In genomic region chr7:128348608-128349007, GRCm38 (mm10) we compare ENCODE assay signal across 10 mouse cellular contexts. TPM values are rescaled to one million over a fixed set of nuclear protein-coding genes. Genes with fewer than 3 reads are reported as not detected.
A peak's percentile ranks its signal among the peaks of the same experiment; 100 is the strongest.
DNase-seq lines count a peak whose midpoint lies in the region; ATAC-seq and TF ChIP-seq lines count a peak whose summit lies in the region.
"Had no signal": no experiment of that assay in that cellular context is flagged by ENCODE, and none has a peak within 500 bp of the region (broad histone marks: within the 10 kb centered on the region; RNA-seq: fewer than 3 reads in every experiment).

No protein-coding gene starts in this region.

- no peak for DNase-seq in layer of hippocampus, adult 2 months (ENCODE audit: low spot score in 2 of 2)
- DNase-seq in layer of hippocampus, adult 9-10 months (ENCODE audit: low spot score), result no peak
- peak; percentile 80 to 84 for DNase-seq in adrenal gland, adult (ENCODE audit: inconsistent age in 2 of 2, low spot score in 1 of 2)
- DNase-seq in embryonic facial prominence, embryonic 14.5 days (ENCODE audit: low spot score), result peak; percentile 25
- peak; percentile 25 for DNase-seq in stomach, postnatal 0 days (ENCODE audit: low spot score)

- ATAC-seq in embryonic facial prominence, embryonic 14.5 days (ENCODE audit: low read depth), result no peak
- peak; percentile 50; the same call in 1 of the 2 replicates for ATAC-seq in kidney, embryonic 14.5 days (ENCODE audit: low FRiP score, low TSS enrichment)
- ATAC-seq in stomach, postnatal 0 days (ENCODE audit: low FRiP score, low TSS enrichment), result no peak
- no peak for ATAC-seq in neural tube, embryonic 15.5 days (ENCODE audit: low FRiP score)
- ATAC-seq in hindbrain, embryonic 13.5 days (ENCODE audit: low FRiP score), result no peak

- H3K27ac ChIP-seq in layer of hippocampus, adult 2 months, result no peak overlapping the region
- no peak overlapping the region for H3K27ac ChIP-seq in embryonic facial prominence, embryonic 14.5 days (replicated peaks; ENCODE audit: low read depth, low read length)
- no peak overlapping the region for H3K27ac ChIP-seq in kidney, embryonic 14.5 days (ENCODE audit: low read depth, low read length)
- no peak overlapping the region for H3K27ac ChIP-seq in stomach, postnatal 0 days (replicated peaks)
- H3K27ac ChIP-seq in neural tube, embryonic 15.5 days (replicated peaks), result no peak overlapping the region
- H3K27ac ChIP-seq in hindbrain, embryonic 13.5 days, result no peak overlapping the region
- H3K27ac ChIP-seq: heart, embryonic 13.5 days; midbrain, embryonic 12.5 days had no signal

- WGBS in embryonic facial prominence, embryonic 14.5 days, result 35% methylated on average over 1 of the region's 1 CpGs
- WGBS in kidney, embryonic 14.5 days, result 44% methylated on average over 1 of the region's 1 CpGs
- WGBS in stomach, postnatal 0 days, result 31% methylated on average over 1 of the region's 1 CpGs
- 17% methylated on average over 1 of the region's 1 CpGs for WGBS in neural tube, embryonic 15.5 days
- WGBS in hindbrain, embryonic 13.5 days, result 17% methylated on average over 1 of the region's 1 CpGs

- H3K27me3 ChIP-seq in embryonic facial prominence, embryonic 14.5 days (replicated peaks; ENCODE audit: control insufficient read depth, insufficient read depth, low read length), result no peaks in the 10 kb centered on the region
- no peaks in the 10 kb centered on the region for H3K27me3 ChIP-seq in kidney, embryonic 14.5 days (ENCODE audit: control insufficient read depth, insufficient read depth, low read length)
- H3K27me3 ChIP-seq in stomach, postnatal 0 days (ENCODE audit: control insufficient read depth, insufficient read depth, low read length), result no peaks in the 10 kb centered on the region
- H3K27me3 ChIP-seq in neural tube, embryonic 15.5 days (replicated peaks), result no peaks in the 10 kb centered on the region
- no peaks in the 10 kb centered on the region for H3K27me3 ChIP-seq in hindbrain, embryonic 13.5 days
- H3K27me3 ChIP-seq: midbrain, embryonic 12.5 days had no signal

- TF ChIP-seq EP300 in stomach, postnatal 0 days (optimal IDR thresholded peaks at IDR 0.05), result no peak

- no peaks in the 10 kb centered on the region for H3K36me3 ChIP-seq in embryonic facial prominence, embryonic 14.5 days (ENCODE audit: control insufficient read depth, insufficient read depth, low read length)
- no peaks in the 10 kb centered on the region for H3K36me3 ChIP-seq in kidney, embryonic 14.5 days (ENCODE audit: control insufficient read depth, insufficient read depth, low read length)
- H3K36me3 ChIP-seq in stomach, postnatal 0 days (ENCODE audit: control insufficient read depth, insufficient read depth, low read length), result no peaks in the 10 kb centered on the region
- no peaks in the 10 kb centered on the region for H3K36me3 ChIP-seq in neural tube, embryonic 15.5 days
- no peaks in the 10 kb centered on the region for H3K36me3 ChIP-seq in hindbrain, embryonic 13.5 days
- H3K36me3 ChIP-seq: heart, embryonic 13.5 days; midbrain, embryonic 12.5 days had no signal

- H3K9ac ChIP-seq in embryonic facial prominence, embryonic 14.5 days (ENCODE audit: low read depth, low read length), result no peak overlapping the region
- H3K9ac ChIP-seq in kidney, embryonic 14.5 days (ENCODE audit: low read depth, low read length), result no peak overlapping the region
- H3K9ac ChIP-seq in stomach, postnatal 0 days (ENCODE audit: low read length), result no peak overlapping the region
- no peak overlapping the region for H3K9ac ChIP-seq in neural tube, embryonic 15.5 days (replicated peaks)
- H3K9ac ChIP-seq in hindbrain, embryonic 13.5 days, result no peak overlapping the region
- H3K9ac ChIP-seq: heart, embryonic 13.5 days; midbrain, embryonic 12.5 days had no signal

- no peak overlapping the region for H3K4me2 ChIP-seq in embryonic facial prominence, embryonic 14.5 days (ENCODE audit: low read depth, low read length)
- no peak overlapping the region for H3K4me2 ChIP-seq in kidney, embryonic 14.5 days (replicated peaks; ENCODE audit: low read depth, low read length)
- no peak overlapping the region for H3K4me2 ChIP-seq in stomach, postnatal 0 days (replicated peaks; ENCODE audit: low read depth)
- H3K4me2 ChIP-seq in neural tube, embryonic 15.5 days, result no peak overlapping the region
- no peak overlapping the region for H3K4me2 ChIP-seq in hindbrain, embryonic 13.5 days
- H3K4me2 ChIP-seq: heart, embryonic 13.5 days; midbrain, embryonic 12.5 days had no signal

- TF ChIP-seq CTCF in layer of hippocampus, adult 2 months (conservative IDR thresholded peaks at IDR 0.05), result peak; percentile 34
- TF ChIP-seq CTCF in stomach, postnatal 0 days (IDR thresholded peaks at IDR 0.05; ENCODE audit: low read depth), result peak; percentile 26; the same call in 1 of the 2 replicates

- H3K4me1 ChIP-seq in embryonic facial prominence, embryonic 14.5 days (ENCODE audit: control insufficient read depth, insufficient read depth, low read length), result no peaks in the 10 kb centered on the region
- peaks cover 11% of the 10 kb centered on the region; the same call in 1 of the 2 replicates for H3K4me1 ChIP-seq in kidney, embryonic 14.5 days (ENCODE audit: control insufficient read depth, insufficient read depth, low read length)
- H3K4me1 ChIP-seq in stomach, postnatal 0 days (replicated peaks; ENCODE audit: control insufficient read depth, insufficient read depth), result no peaks in the 10 kb centered on the region
- H3K4me1 ChIP-seq in neural tube, embryonic 15.5 days, result peaks cover 6% of the 10 kb centered on the region
- peaks cover 8% of the 10 kb centered on the region for H3K4me1 ChIP-seq in hindbrain, embryonic 13.5 days (replicated peaks)

- H3K9me3 ChIP-seq in embryonic facial prominence, embryonic 14.5 days (ENCODE audit: control insufficient read depth, low read length), result no peaks in the 10 kb centered on the region
- no peaks in the 10 kb centered on the region for H3K9me3 ChIP-seq in kidney, embryonic 14.5 days (ENCODE audit: control insufficient read depth, low read length)
- H3K9me3 ChIP-seq in stomach, postnatal 0 days (ENCODE audit: control insufficient read depth, low read length), result no peaks in the 10 kb centered on the region
- H3K9me3 ChIP-seq in neural tube, embryonic 15.5 days (replicated peaks), result no peaks in the 10 kb centered on the region
- H3K9me3 ChIP-seq in hindbrain, embryonic 13.5 days, result 0 out of 2 replicates have a peak, but pooled peaks cover 2% of the 10 kb centered on the region
- H3K9me3 ChIP-seq: heart, embryonic 13.5 days; midbrain, embryonic 12.5 days had no signal

- H3K4me3 ChIP-seq in layer of hippocampus, adult 2 months, result no peak overlapping the region
- H3K4me3 ChIP-seq in embryonic facial prominence, embryonic 14.5 days (ENCODE audit: low read depth, low read length), result no peak overlapping the region
- no peak overlapping the region for H3K4me3 ChIP-seq in kidney, embryonic 14.5 days (ENCODE audit: low read length)
- no peak overlapping the region for H3K4me3 ChIP-seq in stomach, postnatal 0 days (ENCODE audit: low read depth, low read length)
- no peak overlapping the region for H3K4me3 ChIP-seq in neural tube, embryonic 15.5 days (replicated peaks)
- H3K4me3 ChIP-seq in hindbrain, embryonic 13.5 days, result no peak overlapping the region
- H3K4me3 ChIP-seq: heart, embryonic 13.5 days; midbrain, embryonic 12.5 days had no signal

RNA-seq across cellular contexts. Expression of gene BC017158, which starts 50.6 kb away (rescaled TPM):
- 10 to 100 TPM; 26.5 to 27.0 TPM for total RNA-seq in layer of hippocampus, adult 2 months (2021)
- polyA plus RNA-seq in embryonic facial prominence, embryonic 14.5 days (2014; fragmentation: Nextera tagmentation; extraction: Ambion mirVana), result 23.6 and 26.1 TPM in 2 replicates
- polyA plus RNA-seq in kidney, embryonic 14.5 days (2014; fragmentation: Nextera tagmentation; extraction: Ambion mirVana), result 26.9 and 32.1 TPM in 2 replicates
- polyA plus RNA-seq in stomach, postnatal 0 days (2015; fragmentation: Nextera tagmentation; extraction: Ambion mirVana), result 17.0 and 19.4 TPM in 2 replicates
- polyA plus RNA-seq in neural tube, embryonic 15.5 days (2015; fragmentation: Nextera tagmentation; extraction: Ambion mirVana), result 22.7 and 25.7 TPM in 2 replicates
- 17.2 and 20.3 TPM in 2 replicates for polyA plus RNA-seq in hindbrain, embryonic 13.5 days (2015; fragmentation: Nextera tagmentation; extraction: Ambion mirVana)

Comparison
In these comparisons a context has a peak if more than half of its experiments do, and no peak if none do; other contexts are left out.
1. DNase-seq: peak in adrenal gland, adult (2 of 2), embryonic facial prominence, embryonic 14.5 days (single experiment) and stomach, postnatal 0 days (single experiment); none in layer of hippocampus, adult 2 months (0 of 2) and layer of hippocampus, adult 9-10 months (single experiment).